ENCODE assay signal across 18 mouse cellular contexts in genomic region chr5:96810620-96811019, GRCm38 (mm10). TPM values are rescaled to one million over a fixed set of nuclear protein-coding genes. Genes with fewer than 3 reads are reported as not detected.
DNase-seq lines count a peak whose midpoint lies in the region; ATAC-seq lines count a peak whose summit lies in the region.
"Had no signal": no experiment of that assay in that cellular context is flagged by ENCODE, and none has a peak within 500 bp of the region (broad histone marks: within the 10 kb centered on the region; RNA-seq: fewer than 3 reads in every experiment).

No protein-coding gene starts in this region.

- no peak for DNase-seq in frontal cortex, postnatal 25 days (ENCODE audit: low spot score in 2 of 2)
- DNase-seq in neural tube, embryonic 10.5 days (ENCODE audit: extremely low spot score, low spot score), result no peak
- DNase-seq in brain, adult 2 months (ENCODE audit: low read depth, low spot score), result peak; percentile 53
- DNase-seq in heart, adult 8-10 months (ENCODE audit: low spot score), result no peak
- DNase-seq: adrenal gland, adult 8-10 months; B cell, adult 2 months; cerebellum, postnatal 36 days; heart, postnatal 14 days; kidney, adult 9 months had no signal

- H3K4me1 ChIP-seq in kidney, embryonic 14.5 days (ENCODE audit: control insufficient read depth, insufficient read depth, low read length), result no peaks in the 10 kb centered on the region
- peaks cover 2% of the 10 kb centered on the region; the same call in 1 of the 2 replicates for H3K4me1 ChIP-seq in kidney, embryonic 16.5 days (ENCODE audit: insufficient read depth, low read length)
- no peaks in the 10 kb centered on the region for H3K4me1 ChIP-seq in neural tube, embryonic 14.5 days (ENCODE audit: control insufficient read depth, insufficient read depth, low read length)
- H3K4me1 ChIP-seq: limb, embryonic 15.5 days; liver, embryonic 15.5 days; midbrain, embryonic 15.5 days had no signal

- no peak overlapping the region for H3K4me2 ChIP-seq in kidney, embryonic 14.5 days (replicated peaks; ENCODE audit: low read depth, low read length)
- H3K4me2 ChIP-seq in kidney, embryonic 16.5 days (replicated peaks; ENCODE audit: low read depth, low read length), result no peak overlapping the region
- no peak overlapping the region for H3K4me2 ChIP-seq in neural tube, embryonic 14.5 days (ENCODE audit: low read depth, low read length)
- H3K4me2 ChIP-seq: heart, embryonic 11.5 days; limb, embryonic 15.5 days; liver, embryonic 15.5 days; midbrain, embryonic 15.5 days had no signal

- no peaks in the 10 kb centered on the region for H3K9me3 ChIP-seq in kidney, embryonic 14.5 days (ENCODE audit: control insufficient read depth, low read length)
- no peaks in the 10 kb centered on the region for H3K9me3 ChIP-seq in kidney, embryonic 16.5 days (ENCODE audit: low read length)
- H3K9me3 ChIP-seq in neural tube, embryonic 14.5 days (ENCODE audit: control insufficient read depth, low read length), result no peaks in the 10 kb centered on the region
- H3K9me3 ChIP-seq: limb, embryonic 15.5 days; liver, embryonic 15.5 days; midbrain, embryonic 15.5 days had no signal

- H3K9ac ChIP-seq in kidney, embryonic 14.5 days (ENCODE audit: low read depth, low read length), result no peak overlapping the region
- H3K9ac ChIP-seq in kidney, embryonic 16.5 days (replicated peaks; ENCODE audit: low read length), result no peak overlapping the region
- no peak overlapping the region for H3K9ac ChIP-seq in neural tube, embryonic 14.5 days (replicated peaks; ENCODE audit: low read depth, low read length)
- H3K9ac ChIP-seq: limb, embryonic 15.5 days; liver, embryonic 15.5 days; midbrain, embryonic 15.5 days had no signal

- H3K4me3 ChIP-seq in kidney, embryonic 14.5 days (ENCODE audit: low read length), result no peak overlapping the region
- H3K4me3 ChIP-seq in kidney, embryonic 16.5 days (ENCODE audit: low read length), result no peak overlapping the region
- H3K4me3 ChIP-seq in neural tube, embryonic 14.5 days (ENCODE audit: low read depth, low read length), result no peak overlapping the region
- H3K4me3 ChIP-seq: limb, embryonic 15.5 days; liver, embryonic 15.5 days; midbrain, embryonic 15.5 days had no signal

- H3K27ac ChIP-seq in kidney, embryonic 14.5 days (ENCODE audit: low read depth, low read length), result no peak overlapping the region
- H3K27ac ChIP-seq in kidney, embryonic 16.5 days (ENCODE audit: low read length), result no peak overlapping the region
- H3K27ac ChIP-seq in neural tube, embryonic 14.5 days (ENCODE audit: low read depth, low read length), result no peak overlapping the region
- H3K27ac ChIP-seq: limb, embryonic 15.5 days; liver, embryonic 15.5 days; midbrain, embryonic 15.5 days had no signal

- no peaks in the 10 kb centered on the region for H3K36me3 ChIP-seq in kidney, embryonic 14.5 days (ENCODE audit: control insufficient read depth, insufficient read depth, low read length)
- peaks cover 8% of the 10 kb centered on the region; the same call in 1 of the 2 replicates for H3K36me3 ChIP-seq in kidney, embryonic 16.5 days (ENCODE audit: insufficient read depth, low read length)
- no peaks in the 10 kb centered on the region for H3K36me3 ChIP-seq in neural tube, embryonic 14.5 days (ENCODE audit: control insufficient read depth, insufficient read depth, low read length)
- H3K36me3 ChIP-seq: limb, embryonic 15.5 days; liver, embryonic 15.5 days; midbrain, embryonic 15.5 days had no signal

- peak; percentile 57; the same call in 1 of the 2 replicates for ATAC-seq in frontal cortex, adult (ENCODE audit: low TSS enrichment)
- 0 out of 2 replicates have a peak, but pooled peaks have one; percentile 28 for ATAC-seq in kidney, embryonic 14.5 days (ENCODE audit: low FRiP score, low TSS enrichment)
- ATAC-seq in kidney, embryonic 16.5 days (ENCODE audit: low FRiP score, low TSS enrichment), result no peak
- peak; percentile 31; the same call in 1 of the 2 replicates for ATAC-seq in neural tube, embryonic 14.5 days (ENCODE audit: low read depth)
- ATAC-seq: inflammation-experienced regulatory T-cells, adult 6 months; midbrain, embryonic 15.5 days had no signal

- H3K27me3 ChIP-seq in kidney, embryonic 14.5 days (ENCODE audit: control insufficient read depth, insufficient read depth, low read length), result no peaks in the 10 kb centered on the region
- no peaks in the 10 kb centered on the region for H3K27me3 ChIP-seq in kidney, embryonic 16.5 days (ENCODE audit: insufficient read depth, low read length)
- no peaks in the 10 kb centered on the region for H3K27me3 ChIP-seq in neural tube, embryonic 14.5 days (ENCODE audit: control insufficient read depth, insufficient read depth, low read length)
- H3K27me3 ChIP-seq: limb, embryonic 15.5 days; liver, embryonic 15.5 days; midbrain, embryonic 15.5 days had no signal

- 73% methylated on average over 4 of the region's 4 CpGs for WGBS in kidney, embryonic 14.5 days
- 69% methylated on average over 4 of the region's 4 CpGs for WGBS in kidney, embryonic 16.5 days
- WGBS in neural tube, embryonic 14.5 days, result 65% methylated on average over 4 of the region's 4 CpGs

RNA-seq across cellular contexts. Expression of gene Anxa3, which starts 17.5 kb away (rescaled TPM):
- polyA plus RNA-seq in kidney, embryonic 14.5 days (2014; fragmentation: Nextera tagmentation; extraction: Ambion mirVana), result 57.3 and 64.9 TPM in 2 replicates
- polyA plus RNA-seq in kidney, embryonic 16.5 days (2015; fragmentation: Nextera tagmentation; extraction: Ambion mirVana), result 88.4 and 89.2 TPM in 2 replicates
- polyA plus RNA-seq in neural tube, embryonic 14.5 days (2014; fragmentation: Nextera tagmentation; extraction: Ambion mirVana), result 14.6 and 25.5 TPM in 2 replicates
- 10 to 100 TPM; 21.1 to 30.2 (median 26.6) TPM for total RNA-seq in heart, adult 8-10 months (2022)
